Mouse (Mus musculus): ENCODE results near the gene Dppa5a. TPM values are rescaled to one million over a fixed set of nuclear protein-coding genes. Genes with fewer than 3 reads are reported as not detected.
A peak's percentile ranks its signal among the peaks of the same experiment; 100 is the strongest.
"Not testable (repeated sequence)": the region's sequence is repeated elsewhere in the genome, so short reads cannot be mapped to it uniquely, and the experiment has no call there.

Dppa5a gene
- not detected in 2 replicates for polyA plus RNA-seq (2014; fragmentation: Nextera tagmentation; extraction: Ambion mirVana)

DNA sequence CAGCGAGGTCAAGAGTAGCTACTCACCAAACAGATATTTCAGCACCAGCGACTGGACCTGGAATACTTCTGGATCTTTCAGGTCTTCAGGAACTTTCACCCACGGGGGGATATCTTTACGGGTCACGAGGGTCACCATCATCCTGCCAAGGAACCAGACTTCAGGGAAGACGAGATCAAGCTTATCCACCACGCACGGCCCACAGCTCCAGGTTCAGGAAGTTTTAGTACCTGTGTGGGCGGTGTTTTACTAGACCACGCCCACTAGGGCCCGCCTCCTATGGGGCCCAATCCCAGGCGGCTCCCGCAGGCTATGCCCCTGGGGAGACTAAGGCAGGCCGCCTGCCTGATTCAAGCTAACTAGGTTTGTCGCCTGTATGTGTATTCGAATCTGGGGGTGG is at the start of gene Dppa5a:
Gene Dppa5a, minus strand, starts transcription at position 219 of the 400 bp plus-strand sequence.
- H3K9ac ChIP-seq (ENCODE audit: low read depth, low read length); H3K4me3 ChIP-seq (ENCODE audit: low read depth, low read length); H3K4me1 ChIP-seq (ENCODE audit: control insufficient read depth, insufficient read depth, low read length); H3K9me3 ChIP-seq (replicated peaks; ENCODE audit: control insufficient read depth, low read length); H3K27me3 ChIP-seq (ENCODE audit: control insufficient read depth, insufficient read depth, low read length); H3K4me2 ChIP-seq; H3K27ac ChIP-seq (ENCODE audit: low read depth, low read length); H3K36me3 ChIP-seq (ENCODE audit: control insufficient read depth, insufficient read depth, low read length): not testable (repeated sequence)
- ATAC-seq (replicated peaks; ENCODE audit: insufficient number of reproducible peaks, low FRiP score, low TSS enrichment): 0 out of 2 replicates have a peak, but pooled peaks have one; percentile 39
- WGBS (ENCODE audit: insufficient replicate concordance): 83% methylated on average over 16 of the region's 16 CpGs

DNA sequence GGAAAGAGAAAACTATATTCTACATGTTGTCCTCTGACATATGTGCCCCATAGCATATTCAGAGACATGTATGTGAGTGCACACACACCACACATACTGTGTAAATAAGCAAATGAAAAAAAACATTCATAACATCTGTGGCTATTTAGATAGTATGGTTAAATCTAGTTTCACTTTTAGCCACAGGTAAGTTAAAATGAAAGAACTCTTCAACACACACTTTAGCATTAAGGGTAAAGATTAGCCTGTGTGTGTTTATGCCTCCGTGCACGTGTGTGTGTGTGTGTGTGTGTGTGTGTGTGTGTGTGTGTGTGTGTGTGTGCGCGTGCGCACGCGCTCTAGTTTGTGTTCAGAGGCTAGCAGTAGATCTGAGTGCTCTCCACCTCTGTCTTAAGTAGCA is 33.6 kb upstream of the Dppa5a start:
- no peaks in the 10 kb centered on the region for H3K4me1 ChIP-seq (ENCODE audit: control insufficient read depth, insufficient read depth, low read length)
- H3K9me3 ChIP-seq (replicated peaks; ENCODE audit: control insufficient read depth, low read length): no peaks in the 10 kb centered on the region
- no peak overlapping the region for H3K4me2 ChIP-seq
- no peak overlapping the region for H3K4me3 ChIP-seq (ENCODE audit: low read depth, low read length)
- no peak for ATAC-seq (replicated peaks; ENCODE audit: insufficient number of reproducible peaks, low FRiP score, low TSS enrichment)
- no peak overlapping the region for H3K9ac ChIP-seq (ENCODE audit: low read depth, low read length)
- H3K27ac ChIP-seq (ENCODE audit: low read depth, low read length): no peak overlapping the region
- peaks cover 8% of the 10 kb centered on the region for H3K27me3 ChIP-seq (ENCODE audit: control insufficient read depth, insufficient read depth, low read length)
- H3K36me3 ChIP-seq (ENCODE audit: control insufficient read depth, insufficient read depth, low read length): no peaks in the 10 kb centered on the region
- 93% methylated on average over 7 of the region's 7 CpGs for WGBS (ENCODE audit: insufficient replicate concordance)

DNA sequence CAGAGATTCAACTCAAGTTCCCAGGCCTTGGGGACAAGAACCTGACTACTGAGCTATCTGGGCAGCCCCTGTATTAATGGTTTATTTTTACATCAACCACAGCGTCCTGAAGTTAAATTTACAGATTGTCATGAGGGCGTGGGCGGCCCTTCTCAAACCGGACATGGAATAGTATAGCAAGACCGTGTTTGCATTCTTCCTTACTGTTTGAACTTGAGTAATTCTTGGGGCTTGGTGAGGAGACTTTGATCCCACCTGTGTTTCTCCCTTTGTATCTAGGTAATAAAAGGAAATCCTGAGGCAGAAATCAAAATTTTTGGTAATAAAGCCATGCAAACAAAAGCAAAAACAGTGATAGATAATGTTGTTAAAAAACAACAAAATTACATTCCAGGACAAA is 32.6 kb upstream of the Dppa5a start:
- 64% methylated on average over 5 of the region's 5 CpGs for WGBS (ENCODE audit: insufficient replicate concordance)
- no peaks in the 10 kb centered on the region for H3K9me3 ChIP-seq (replicated peaks; ENCODE audit: control insufficient read depth, low read length)
- ATAC-seq (replicated peaks; ENCODE audit: insufficient number of reproducible peaks, low FRiP score, low TSS enrichment): no peak

DNA sequence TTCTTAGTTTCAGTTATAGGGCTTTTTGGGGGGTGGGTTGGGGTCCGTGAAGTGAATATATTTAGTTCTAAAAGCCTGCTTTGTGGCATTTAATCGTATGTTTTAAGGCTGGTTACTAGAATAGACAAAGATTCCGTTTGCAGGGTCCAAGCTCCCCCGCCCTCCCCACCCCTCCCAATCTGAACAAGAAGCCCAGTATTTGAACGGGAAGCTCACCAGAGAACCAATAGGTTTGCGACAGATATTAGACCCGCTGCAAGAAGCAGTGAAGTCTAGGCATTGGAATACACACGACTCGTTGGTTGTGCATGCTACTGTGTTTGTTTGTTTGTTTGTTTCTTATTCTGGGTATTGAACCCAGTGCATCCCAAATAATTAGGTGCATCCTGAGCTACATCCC is 28.5 kb upstream of the Dppa5a start:
- H3K4me1 ChIP-seq (ENCODE audit: control insufficient read depth, insufficient read depth, low read length): 0 out of 2 replicates have a peak, but pooled peaks cover 3% of the 10 kb centered on the region
- ATAC-seq (replicated peaks; ENCODE audit: insufficient number of reproducible peaks, low FRiP score, low TSS enrichment): no peak
- H3K4me3 ChIP-seq (ENCODE audit: low read depth, low read length): no peak overlapping the region
- H3K9me3 ChIP-seq (replicated peaks; ENCODE audit: control insufficient read depth, low read length): no peaks in the 10 kb centered on the region
- H3K9ac ChIP-seq (ENCODE audit: low read depth, low read length): no peak overlapping the region
- WGBS (ENCODE audit: insufficient replicate concordance): 52% methylated on average over 9 of the region's 9 CpGs
- no peaks in the 10 kb centered on the region for H3K36me3 ChIP-seq (ENCODE audit: control insufficient read depth, insufficient read depth, low read length)
- no peak overlapping the region for H3K27ac ChIP-seq (ENCODE audit: low read depth, low read length)
- peaks cover 48% of the 10 kb centered on the region for H3K27me3 ChIP-seq (ENCODE audit: control insufficient read depth, insufficient read depth, low read length)
- H3K4me2 ChIP-seq: peak overlapping the region; percentile 64; the same call in 1 of the 2 replicates

More for the DNA sequence above, 32.6 kb upstream of the Dppa5a start:
- Histone ChIP-seq H3K27me3 (ENCODE audit: control insufficient read depth, insufficient read depth, low read length) (peaks cover 18% of the 10 kb centered on the region), H3K4me3 (ENCODE audit: low read depth, low read length) (no peak overlapping the region), H3K9ac (ENCODE audit: low read depth, low read length) (no peak overlapping the region), H3K27ac (ENCODE audit: low read depth, low read length) (no peak overlapping the region), H3K4me2 (no peak overlapping the region), H3K4me1 (ENCODE audit: control insufficient read depth, insufficient read depth, low read length) (0 out of 2 replicates have a peak, but pooled peaks cover 3% of the 10 kb centered on the region), H3K36me3 (ENCODE audit: control insufficient read depth, insufficient read depth, low read length) (no peaks in the 10 kb centered on the region)

DNA sequence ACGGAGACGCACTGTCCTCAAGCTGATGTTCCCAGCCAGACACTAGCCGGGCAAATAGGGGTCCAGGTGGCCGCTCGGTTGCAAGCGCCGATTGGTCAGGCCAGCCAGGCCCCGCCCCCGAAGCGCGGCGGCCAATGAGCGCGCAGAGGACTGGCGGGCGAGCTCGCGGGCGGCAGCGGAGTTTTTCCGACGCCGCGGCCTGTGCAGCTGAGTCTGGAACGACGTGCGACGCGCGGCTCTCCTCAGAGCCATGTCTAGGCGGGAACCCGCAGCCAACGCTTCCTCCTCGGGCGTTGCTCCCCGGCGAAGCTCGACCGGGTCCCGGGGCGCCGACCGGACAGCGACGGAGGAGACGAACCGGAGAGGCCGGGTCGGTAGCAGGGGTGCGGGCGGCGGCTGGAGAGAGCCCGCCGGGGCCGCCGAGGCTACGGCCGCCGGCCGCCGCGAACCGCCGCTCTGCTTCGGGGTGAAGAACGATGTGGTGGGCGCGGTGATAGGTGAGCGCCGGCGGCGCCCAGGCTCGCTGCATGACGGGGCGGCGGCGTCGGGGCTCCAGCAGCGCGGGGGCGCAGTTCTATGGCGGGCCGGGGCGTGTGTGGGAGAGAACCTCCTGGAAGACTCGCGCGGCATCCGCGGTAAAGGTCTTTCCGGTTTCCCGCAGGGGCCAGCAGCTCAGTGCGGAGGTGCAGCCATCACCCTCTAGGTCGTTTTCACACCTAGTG is 27.8 kb upstream of the Dppa5a start, which contains the start of gene Ddx43:
Gene Ddx43, plus strand, starts transcription at position 148 of the 722 bp plus-strand sequence.
- no peak within 1 kb of the TSS for H3K27ac ChIP-seq (ENCODE audit: low read depth, low read length)
- H3K4me1 ChIP-seq (ENCODE audit: control insufficient read depth, insufficient read depth, low read length): 0 out of 2 replicates have a peak, but pooled peaks cover 3% of the 10 kb centered on the region
- no peaks in the 10 kb centered on the region for H3K9me3 ChIP-seq (replicated peaks; ENCODE audit: control insufficient read depth, low read length)
- peaks cover 51% of the 10 kb centered on the region for H3K27me3 ChIP-seq (ENCODE audit: control insufficient read depth, insufficient read depth, low read length)
- H3K4me2 ChIP-seq: peak within 1 kb of the TSS; percentile 64
- WGBS (ENCODE audit: insufficient replicate concordance): 2% methylated on average over 92 of the region's 93 CpGs
- peak; percentile 80 for ATAC-seq (replicated peaks; ENCODE audit: insufficient number of reproducible peaks, low FRiP score, low TSS enrichment)
- H3K36me3 ChIP-seq (ENCODE audit: control insufficient read depth, insufficient read depth, low read length): no peaks in the 10 kb centered on the region
- peak within 1 kb of the TSS; percentile 40 for H3K4me3 ChIP-seq (ENCODE audit: low read depth, low read length)
- no peak within 1 kb of the TSS; the same call in 1 of the 2 replicates for H3K9ac ChIP-seq (ENCODE audit: low read depth, low read length)

DNA sequence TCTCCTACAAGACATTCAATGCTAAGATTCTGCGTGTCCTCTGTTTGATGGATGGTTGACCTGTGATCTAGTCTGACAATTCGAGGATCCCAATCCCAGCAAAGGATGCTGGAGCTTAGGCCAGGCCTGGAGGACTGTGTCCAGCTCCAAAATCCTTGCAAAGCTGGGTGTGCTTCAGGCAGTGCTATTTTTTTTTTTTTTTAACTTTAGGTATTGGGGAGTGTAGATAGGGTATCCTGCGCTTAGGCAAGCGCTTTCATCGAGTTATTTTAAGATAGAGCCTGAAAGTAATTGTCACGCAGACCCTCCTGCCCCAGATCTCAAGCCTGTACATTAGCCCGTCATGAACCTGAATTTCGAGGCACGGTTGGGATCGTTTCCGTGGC is 27.3 kb upstream of the Dppa5a start:
- H3K4me3 ChIP-seq (ENCODE audit: low read depth, low read length): 0 out of 2 replicates have a peak overlapping the region, but pooled peaks have one; percentile 40
- peaks cover 51% of the 10 kb centered on the region for H3K27me3 ChIP-seq (ENCODE audit: control insufficient read depth, insufficient read depth, low read length)
- H3K27ac ChIP-seq (ENCODE audit: low read depth, low read length): no peak overlapping the region
- H3K9me3 ChIP-seq (replicated peaks; ENCODE audit: control insufficient read depth, low read length): no peaks in the 10 kb centered on the region
- H3K4me2 ChIP-seq: peak overlapping the region; percentile 64; the same call in 1 of the 2 replicates
- ATAC-seq (replicated peaks; ENCODE audit: insufficient number of reproducible peaks, low FRiP score, low TSS enrichment): no peak
- H3K36me3 ChIP-seq (ENCODE audit: control insufficient read depth, insufficient read depth, low read length): no peaks in the 10 kb centered on the region
- 0 out of 2 replicates have a peak, but pooled peaks cover 3% of the 10 kb centered on the region for H3K4me1 ChIP-seq (ENCODE audit: control insufficient read depth, insufficient read depth, low read length)
- no peak overlapping the region for H3K9ac ChIP-seq (ENCODE audit: low read depth, low read length)
- WGBS (ENCODE audit: insufficient replicate concordance): 27% methylated on average over 11 of the region's 11 CpGs

DNA sequence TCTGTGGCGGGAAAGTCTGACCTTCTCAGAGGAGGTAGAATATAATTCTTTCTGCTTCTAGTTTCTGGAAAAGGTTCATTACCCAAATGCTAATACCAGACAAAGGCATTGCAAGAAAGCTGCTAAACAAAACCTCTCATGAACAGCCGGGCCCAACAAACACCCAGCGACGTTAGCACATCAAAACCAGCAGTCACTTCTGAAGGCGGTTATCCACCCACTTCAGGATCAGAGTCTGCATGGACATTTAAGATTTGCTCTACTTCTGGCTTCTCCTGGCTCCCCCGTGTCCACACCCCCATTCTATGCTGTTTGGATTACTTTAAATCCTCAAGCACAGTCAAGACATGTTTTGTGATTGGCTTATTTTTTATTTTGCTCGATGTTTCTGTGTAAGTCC is 26.6 kb upstream of the Dppa5a start:
- ATAC-seq (replicated peaks; ENCODE audit: insufficient number of reproducible peaks, low FRiP score, low TSS enrichment): no peak
- Histone ChIP-seq H3K27ac (ENCODE audit: low read depth, low read length) (no peak overlapping the region), H3K4me2 (no peak overlapping the region), H3K9ac (ENCODE audit: low read depth, low read length) (no peak overlapping the region), H3K4me1 (ENCODE audit: control insufficient read depth, insufficient read depth, low read length) (0 out of 2 replicates have a peak, but pooled peaks cover 3% of the 10 kb centered on the region), H3K36me3 (ENCODE audit: control insufficient read depth, insufficient read depth, low read length) (no peaks in the 10 kb centered on the region), H3K9me3 (replicated peaks; ENCODE audit: control insufficient read depth, low read length) (no peaks in the 10 kb centered on the region), H3K4me3 (ENCODE audit: low read depth, low read length) (no peak overlapping the region), H3K27me3 (ENCODE audit: control insufficient read depth, insufficient read depth, low read length) (peaks cover 51% of the 10 kb centered on the region)
- WGBS (ENCODE audit: insufficient replicate concordance): 62% methylated on average over 7 of the region's 7 CpGs

DNA sequence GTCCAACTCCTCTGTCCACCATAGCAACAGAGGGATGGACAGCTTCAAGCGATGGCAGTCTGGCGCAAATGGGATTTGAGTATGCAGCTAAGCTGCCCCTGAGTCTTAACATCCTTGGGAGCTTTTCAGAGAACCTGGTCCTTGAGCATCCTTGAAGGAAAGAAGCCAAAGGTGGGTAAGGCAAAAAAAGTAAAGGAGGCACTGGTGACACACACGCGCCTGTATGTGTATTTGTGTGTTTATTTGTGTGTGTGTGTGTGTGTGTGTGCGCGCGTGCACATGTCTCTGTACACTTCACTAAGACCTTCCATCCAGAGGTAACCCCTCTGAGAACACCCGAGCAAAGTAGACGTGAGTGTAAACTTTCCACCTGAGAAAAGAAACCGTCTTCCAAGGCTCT is 25.8 kb upstream of the Dppa5a start:
- Histone ChIP-seq H3K36me3 (ENCODE audit: control insufficient read depth, insufficient read depth, low read length) (no peaks in the 10 kb centered on the region), H3K4me2 (no peak overlapping the region), H3K9me3 (replicated peaks; ENCODE audit: control insufficient read depth, low read length) (no peaks in the 10 kb centered on the region), H3K27ac (ENCODE audit: low read depth, low read length) (no peak overlapping the region), H3K9ac (ENCODE audit: low read depth, low read length) (no peak overlapping the region), H3K4me3 (ENCODE audit: low read depth, low read length) (no peak overlapping the region), H3K27me3 (ENCODE audit: control insufficient read depth, insufficient read depth, low read length) (peaks cover 51% of the 10 kb centered on the region), H3K4me1 (ENCODE audit: control insufficient read depth, insufficient read depth, low read length) (0 out of 2 replicates have a peak, but pooled peaks cover 3% of the 10 kb centered on the region)
- 78% methylated on average over 10 of the region's 10 CpGs for WGBS (ENCODE audit: insufficient replicate concordance)
- ATAC-seq (replicated peaks; ENCODE audit: insufficient number of reproducible peaks, low FRiP score, low TSS enrichment): no peak

Data from heart, embryonic 11.5 days (tissue).